Mouse (Mus musculus) brain, embryonic 14.5 days (tissue): ENCODE data around the gene Cend1.
A peak's percentile ranks its signal among the peaks of the same experiment; 100 is the strongest.

Experiments
- CTCF ChIP-seq: fragments of 200-500 bp; IDR thresholded peaks from 2 replicates; pipeline ENCODE4 v1.5.1; 2012; ENCODE audit warnings: inconsistent platforms, mild to moderate bottlenecking, moderate library complexity, borderline replicate concordance; ENCODE audit not compliant: insufficient read depth, insufficient read length; ENCODE audit errors: extremely low read depth
- POLR2A ChIP-seq: fragments of 200-500 bp; IDR thresholded peaks from 2 replicates; pipeline ENCODE4 v1.6.1; 2012; ENCODE audit warnings: mild to moderate bottlenecking, inconsistent platforms, borderline replicate concordance; ENCODE audit not compliant: poor library complexity, insufficient read depth, insufficient read length, severe bottlenecking; ENCODE audit errors: extremely low read depth

DNA sequence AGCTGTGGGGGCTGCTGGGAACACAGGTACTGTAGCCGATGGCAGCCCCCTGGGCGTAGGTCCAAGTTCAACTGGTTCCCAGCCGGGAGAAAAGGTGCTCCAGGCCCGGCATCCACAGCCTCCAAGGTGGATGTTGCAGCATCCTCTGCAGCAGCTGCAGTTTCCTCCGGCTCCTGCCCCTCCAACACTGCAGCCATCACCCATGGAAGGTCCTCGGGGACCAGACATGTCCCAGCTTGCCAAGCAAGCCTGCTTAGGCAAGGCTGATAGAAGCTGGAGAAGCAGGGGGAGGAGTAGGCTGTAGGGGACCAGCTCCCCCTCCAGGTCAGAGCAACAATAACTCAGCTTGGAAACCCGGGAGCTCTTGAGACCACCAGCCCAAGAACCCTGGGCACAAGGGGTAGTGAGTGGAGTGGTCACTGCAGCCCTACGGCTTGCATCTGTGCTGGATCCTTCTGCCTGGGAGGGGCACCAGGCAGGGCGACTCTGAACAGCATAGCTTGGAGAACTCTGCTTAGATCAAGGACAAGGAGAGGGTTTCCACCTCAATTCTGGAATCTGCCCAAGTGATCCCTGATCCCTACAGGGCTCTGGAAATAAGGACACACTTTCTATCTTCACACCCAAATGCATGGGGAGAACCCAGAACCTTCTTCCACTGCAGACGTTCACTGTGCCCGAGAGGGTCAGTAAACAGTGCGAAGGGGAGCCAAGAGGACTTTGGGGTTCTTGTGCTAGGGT lies 14.0 kb upstream of the Cend1 start:
- TF ChIP-seq CTCF (0 out of 2 replicates have a peak, but pooled peaks have one; percentile 19), POLR2A (no peak)
